24 mouse cellular contexts compared by ENCODE assay signal in the genomic region with DNA sequence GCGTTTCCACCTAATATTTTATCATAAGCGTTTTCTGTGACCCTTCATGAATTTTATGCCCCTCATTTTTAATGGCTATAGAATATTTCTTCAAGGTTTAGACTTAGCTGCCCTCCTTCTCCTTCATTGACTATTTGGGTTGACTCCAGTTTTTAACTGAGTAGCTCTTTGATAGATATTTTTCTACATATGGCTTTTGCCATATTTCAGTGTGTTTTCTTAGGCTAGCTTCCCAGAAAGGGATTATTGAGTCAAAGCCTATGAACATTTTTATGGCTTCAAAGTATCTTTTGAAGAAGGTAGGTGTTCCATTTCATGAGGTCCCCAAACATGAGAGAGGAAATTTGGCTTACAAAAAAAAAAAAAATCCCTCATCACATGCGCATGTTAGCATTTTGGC.
"Had no signal": no experiment of that assay in that cellular context is flagged by ENCODE, and none has a peak within 500 bp of the region (broad histone marks: within the 10 kb centered on the region; RNA-seq: fewer than 3 reads in every experiment).

No protein-coding gene starts in this region.

- H3K9me3 ChIP-seq: liver, embryonic 12.5 days; liver, embryonic 15.5 days; lung, embryonic 15.5 days; megakaryocyte, embryonic 14.5 days; midbrain, embryonic 10.5 days; midbrain, embryonic 15.5 days; neural tube, embryonic 12.5 days; neural tube, embryonic 15.5 days had no signal

- ATAC-seq: liver, embryonic 12.5 days; midbrain, embryonic 15.5 days had no signal

- H3K27ac ChIP-seq: liver, embryonic 12.5 days; liver, embryonic 15.5 days; lung, embryonic 15.5 days; midbrain, embryonic 10.5 days; midbrain, embryonic 15.5 days; neural tube, embryonic 12.5 days; neural tube, embryonic 15.5 days; stomach, postnatal 0 days had no signal

- H3K9ac ChIP-seq: liver, embryonic 12.5 days; liver, embryonic 15.5 days; lung, embryonic 15.5 days; midbrain, embryonic 15.5 days; neural tube, embryonic 12.5 days; neural tube, embryonic 15.5 days had no signal

- H3K4me1 ChIP-seq: liver, embryonic 12.5 days; liver, embryonic 15.5 days; lung, embryonic 15.5 days; midbrain, embryonic 10.5 days; midbrain, embryonic 15.5 days; neural tube, embryonic 12.5 days; neural tube, embryonic 15.5 days had no signal

- H3K4me3 ChIP-seq: liver, embryonic 12.5 days; liver, embryonic 15.5 days; lung, embryonic 15.5 days; megakaryocyte, embryonic 14.5 days; midbrain, embryonic 10.5 days; midbrain, embryonic 15.5 days; neural tube, embryonic 12.5 days; neural tube, embryonic 15.5 days had no signal

- DNase-seq: kidney, adult 11 months; kidney, adult 9 months; kidney, postnatal 14 days; kidney, postnatal 4 days; left cerebral cortex, postnatal 4 days; liver; lung, adult 18-20 months; lung, postnatal 10 days; lung, postnatal 36 days; right cerebral cortex, adult 18-20 months; right cerebral cortex, postnatal 14 days; right cerebral cortex, postnatal 4 days; thymus, adult 2 months; thymus, postnatal 14 days; thymus, postnatal 4 days had no signal

- H3K36me3 ChIP-seq: liver, embryonic 12.5 days; liver, embryonic 15.5 days; lung, embryonic 15.5 days; midbrain, embryonic 10.5 days; midbrain, embryonic 15.5 days; neural tube, embryonic 12.5 days; neural tube, embryonic 15.5 days had no signal

- H3K27me3 ChIP-seq: liver, embryonic 12.5 days; liver, embryonic 15.5 days; lung, embryonic 15.5 days; midbrain, embryonic 15.5 days; neural tube, embryonic 15.5 days had no signal

- H3K4me2 ChIP-seq: liver, embryonic 12.5 days; liver, embryonic 15.5 days; lung, embryonic 15.5 days; midbrain, embryonic 15.5 days; neural tube, embryonic 12.5 days; neural tube, embryonic 15.5 days had no signal
